Mouse (Mus musculus): ENCODE data around the gene Sarm1. TPM values are rescaled to one million over a fixed set of nuclear protein-coding genes. Genes with fewer than 3 reads are reported as not detected.

The Sarm1 gene
- total and polyA plus RNA-seq, 3 experiments: 0.50 to 1.1 (median 0.55) TPM

DNA sequence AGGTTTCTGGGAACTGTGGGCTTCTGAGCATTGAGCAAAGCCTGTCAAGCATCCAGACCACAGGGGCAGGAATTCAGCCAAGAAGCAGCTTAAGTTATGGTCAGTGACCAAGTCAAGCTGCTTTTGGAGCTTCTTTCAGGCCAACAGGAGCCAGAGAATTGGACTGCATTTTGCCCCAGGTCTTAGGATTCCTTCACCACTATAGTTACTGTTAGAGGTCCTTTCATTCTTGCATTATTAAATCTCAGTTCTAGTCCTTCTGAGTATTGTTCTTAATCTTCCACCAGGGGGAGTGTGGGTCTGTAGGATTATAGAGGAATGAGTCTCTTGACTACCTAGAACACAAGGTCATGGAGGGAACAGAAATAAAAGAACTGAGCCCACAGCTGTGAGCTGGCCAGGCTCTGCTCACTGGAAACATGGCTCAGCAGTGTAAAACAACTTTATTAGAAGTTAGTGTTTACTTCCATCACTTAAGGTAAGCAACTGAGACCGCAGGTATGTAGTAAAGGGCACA, 25.0 kb upstream of the Sarm1 start:
- Histone ChIP-seq H3K9ac (ENCODE audit: insufficient read depth, low read depth) (no peak overlapping the region), H3K27me3 (replicated peaks) (no peaks in the 10 kb centered on the region), H3K4me3 (replicated peaks in 1 of 3; ENCODE audit: low read depth in 2 of 3, low read length in 2 of 3, poor library complexity in 1 of 3) (no peak overlapping the region), H3K36me3 (replicated peaks in 1 of 2; ENCODE audit: control insufficient read depth in 1 of 2, insufficient read depth in 1 of 2, low read length in 1 of 2) (peaks cover 91 to 100% of the 10 kb centered on the region in 2 experiments), H3K79me2 (replicated peaks; ENCODE audit: control insufficient read depth, extremely low read depth, insufficient read depth, poor library complexity, severe bottlenecking) (no peaks in the 10 kb centered on the region), H3K27ac (ENCODE audit: insufficient read depth, low read depth) (no peak overlapping the region), H3K4me1 (ENCODE audit: control insufficient read depth in 1 of 2, insufficient read depth in 2 of 2) (no peaks in the 10 kb centered on the region), H3K4me2 (ENCODE audit: insufficient read depth, low read depth, poor library complexity, severe bottlenecking) (no peak overlapping the region), H3K9me3 (replicated peaks; ENCODE audit: low read length) (no peaks in the 10 kb centered on the region)
- TF ChIP-seq TBP (conservative IDR thresholded peaks at IDR 0.05; ENCODE audit: low read depth, low read length) (no peak), CTCF (conservative IDR thresholded peaks at IDR 0.05 in 1 of 2, IDR thresholded peaks at IDR 0.05 in 1 of 2; ENCODE audit: low read depth in 2 of 2, low read length in 2 of 2) (peak; percentile 29 to 68; a peak in 3 of 4 replicates), NELFE (IDR thresholded peaks at IDR 0.05; ENCODE audit: low read depth, low read length) (no peak), SMC3 (IDR thresholded peaks at IDR 0.05; ENCODE audit: low read depth, low read length) (peak; percentile 54), MYC (IDR thresholded peaks at IDR 0.05; ENCODE audit: low read depth, low read length) (0 out of 2 replicates have a peak, but pooled peaks have one; percentile 24), CHD2 (IDR thresholded peaks at IDR 0.05; ENCODE audit: low read length) (no peak), IRF4 (IDR thresholded peaks at IDR 0.05; ENCODE audit: low read depth, low read length) (no peak), ZMIZ1 (IDR thresholded peaks at IDR 0.05; ENCODE audit: low read depth, low read length) (0 out of 2 replicates have a peak, but pooled peaks have one; percentile 28), RAD21 (IDR thresholded peaks at IDR 0.05; ENCODE audit: low read depth, low read length) (peak; percentile 56)
- dilution Hi-C loops (cut with MboI; ENCODE audit: extremely low pct_ligation_motif_present, extremely low pct_unique_long_range_greater_than_20kb, low sequenced_read_pairs): no loop called here
- DNase-seq (ENCODE audit: extremely low read depth): peak; percentile 58
- in situ Hi-C loops (cut with MboI; ENCODE audit: low pct_ligation_motif_present, low pct_unique_long_range_greater_than_20kb, low sequenced_read_pairs): no loop called here

DNA sequence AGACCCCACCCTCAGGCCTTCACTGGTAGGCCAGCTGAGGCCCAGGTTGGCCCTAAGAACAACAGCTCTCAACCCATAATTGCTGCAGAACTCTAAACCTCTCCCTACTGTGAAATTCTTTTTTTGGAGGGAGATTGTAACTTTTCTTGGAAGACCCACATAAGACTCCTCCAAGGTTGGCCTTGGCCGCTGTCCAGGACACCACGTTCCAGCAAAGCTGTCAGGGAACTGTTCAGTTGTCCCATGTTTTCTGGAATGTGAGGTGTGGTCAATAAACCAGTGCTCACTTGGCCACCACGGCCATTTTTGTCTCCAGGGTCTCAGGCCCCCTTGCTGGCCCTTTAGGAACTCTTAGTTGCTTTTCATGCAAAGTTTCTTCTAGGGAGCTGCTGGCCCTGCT, 24.3 kb upstream of the Sarm1 start:
- no peak overlapping the region for H3K4me3 ChIP-seq (replicated peaks in 1 of 3; ENCODE audit: low read depth in 2 of 3, low read length in 2 of 3, poor library complexity in 1 of 3)

DNA sequence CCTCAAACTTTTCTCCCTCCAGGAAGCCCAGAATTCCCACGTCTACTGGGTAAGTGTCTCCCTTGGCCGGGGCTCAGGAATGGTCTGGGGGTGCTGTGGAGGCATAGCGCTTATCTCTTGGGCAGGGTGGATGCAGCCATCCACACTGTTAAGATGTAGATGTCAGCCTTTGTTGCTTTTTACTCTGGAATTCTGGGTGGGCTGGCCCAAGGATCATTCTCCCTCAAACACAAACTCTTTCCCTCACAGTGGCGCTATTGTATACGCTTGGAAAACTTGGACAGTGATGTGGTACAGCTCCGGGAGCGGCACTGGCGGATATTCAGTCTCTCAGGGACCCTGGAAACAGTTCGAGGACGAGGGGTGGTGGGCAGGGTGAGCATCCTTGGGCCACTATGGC, 21.4 kb upstream of the Sarm1 start:
- no peaks in the 10 kb centered on the region for H3K9me3 ChIP-seq (replicated peaks; ENCODE audit: low read length)
- H3K9ac ChIP-seq (ENCODE audit: insufficient read depth, low read depth): no peak overlapping the region
- dilution Hi-C loops (cut with MboI; ENCODE audit: extremely low pct_ligation_motif_present, extremely low pct_unique_long_range_greater_than_20kb, low sequenced_read_pairs): no loop called here
- in situ Hi-C loops (cut with MboI; ENCODE audit: low pct_ligation_motif_present, low pct_unique_long_range_greater_than_20kb, low sequenced_read_pairs): no loop called here
- H3K36me3 ChIP-seq (replicated peaks in 1 of 2; ENCODE audit: control insufficient read depth in 1 of 2, insufficient read depth in 1 of 2, low read length in 1 of 2): peaks cover 79 to 94% of the 10 kb centered on the region in 2 experiments
- H3K4me3 ChIP-seq (replicated peaks in 1 of 3; ENCODE audit: low read depth in 2 of 3, low read length in 2 of 3, poor library complexity in 1 of 3): no peak overlapping the region
- H3K4me2 ChIP-seq (ENCODE audit: insufficient read depth, low read depth, poor library complexity, severe bottlenecking): no peak overlapping the region
- peaks cover 0 to 12% of the 10 kb centered on the region in 2 experiments; a peak in 1 of 4 replicates for H3K4me1 ChIP-seq (ENCODE audit: control insufficient read depth in 1 of 2, insufficient read depth in 2 of 2)
- 0 out of 2 replicates have a peak, but pooled peaks cover under 1% of the 10 kb centered on the region for H3K79me2 ChIP-seq (replicated peaks; ENCODE audit: control insufficient read depth, extremely low read depth, insufficient read depth, poor library complexity, severe bottlenecking)
- no peak for DNase-seq (ENCODE audit: extremely low read depth)
- no peak overlapping the region for H3K27ac ChIP-seq (ENCODE audit: insufficient read depth, low read depth)
- TF ChIP-seq PAX5 (IDR thresholded peaks at IDR 0.05; ENCODE audit: low read length) (no peak), RAD21 (IDR thresholded peaks at IDR 0.05; ENCODE audit: low read depth, low read length) (no peak), ZNF384 (IDR thresholded peaks at IDR 0.05; ENCODE audit: low read depth, low read length) (no peak), CHD2 (IDR thresholded peaks at IDR 0.05; ENCODE audit: low read length) (no peak), BHLHE40 (IDR thresholded peaks at IDR 0.05; ENCODE audit: low read depth, low read length) (no peak), CHD1 (IDR thresholded peaks at IDR 0.05; ENCODE audit: low read depth, low read length) (no peak), TBP (conservative IDR thresholded peaks at IDR 0.05; ENCODE audit: low read depth, low read length) (no peak), HCFC1 (IDR thresholded peaks at IDR 0.05; ENCODE audit: low read depth, low read length) (no peak), ELF1 (IDR thresholded peaks at IDR 0.05; ENCODE audit: low read depth, low read length) (no peak), ETS1 (conservative IDR thresholded peaks at IDR 0.05; ENCODE audit: low read depth, low read length) (no peak)
- no peaks in the 10 kb centered on the region for H3K27me3 ChIP-seq (replicated peaks)

More for the DNA sequence above, 24.3 kb upstream of the Sarm1 start:
- no peak for TF ChIP-seq RCOR1 (conservative IDR thresholded peaks at IDR 0.05; ENCODE audit: low read depth, low read length)
- no peak for DNase-seq (ENCODE audit: extremely low read depth)
- dilution Hi-C loops (cut with MboI; ENCODE audit: extremely low pct_ligation_motif_present, extremely low pct_unique_long_range_greater_than_20kb, low sequenced_read_pairs): no loop called here
- H3K4me2 ChIP-seq (ENCODE audit: insufficient read depth, low read depth, poor library complexity, severe bottlenecking): no peak overlapping the region
- peaks cover 88 to 96% of the 10 kb centered on the region in 2 experiments for H3K36me3 ChIP-seq (replicated peaks in 1 of 2; ENCODE audit: control insufficient read depth in 1 of 2, insufficient read depth in 1 of 2, low read length in 1 of 2)
- H3K79me2 ChIP-seq (replicated peaks; ENCODE audit: control insufficient read depth, extremely low read depth, insufficient read depth, poor library complexity, severe bottlenecking): no peaks in the 10 kb centered on the region
- H3K27ac ChIP-seq (ENCODE audit: insufficient read depth, low read depth): no peak overlapping the region
- H3K4me1 ChIP-seq (ENCODE audit: control insufficient read depth in 1 of 2, insufficient read depth in 2 of 2): no peaks in the 10 kb centered on the region
- no peak overlapping the region for H3K9ac ChIP-seq (ENCODE audit: insufficient read depth, low read depth)
- in situ Hi-C loops (cut with MboI; ENCODE audit: low pct_ligation_motif_present, low pct_unique_long_range_greater_than_20kb, low sequenced_read_pairs): no loop called here
- H3K27me3 ChIP-seq (replicated peaks): no peaks in the 10 kb centered on the region
- H3K9me3 ChIP-seq (replicated peaks; ENCODE audit: low read length): no peaks in the 10 kb centered on the region

Data from CH12.LX (cell line).